Mouse (Mus musculus) embryonic facial prominence, embryonic 14.5 days (tissue): ENCODE measurements around the gene Synpo2l. TPM values are rescaled to one million over a fixed set of nuclear protein-coding genes. Genes with fewer than 3 reads are reported as not detected.
A peak's percentile ranks its signal among the peaks of the same experiment; 100 is the strongest.

Experiments
- ATAC-seq: fragments of 200-750 bp; cut with Nextera tagmentation; 2 replicates; pipeline ENCODE4 v1.8.0; 2017; ENCODE audit warnings: low read depth, moderate number of reproducible peaks, moderate TSS enrichment
- DNase-seq: peaks from one replicate; pipeline ENCODE4 v3.0.0-alpha.2; 2015; ENCODE audit warnings: low spot score
- H3K27ac ChIP-seq: fragments of 300-500 bp; sonication (generic); replicated peaks from 2 replicates; pipeline ENCODE4 v1.5.1; 2014; ENCODE audit warnings: low read depth, mild to moderate bottlenecking, low read length, moderate library complexity
- H3K27me3 ChIP-seq: fragments of 300-500 bp; sonication (generic); replicated peaks from 2 replicates; pipeline ENCODE4 v1.6.1; 2014; ENCODE audit warnings: low read length; ENCODE audit not compliant: control insufficient read depth, insufficient read depth
- H3K36me3 ChIP-seq: fragments of 300-500 bp; sonication (generic); 2 replicates; pipeline ENCODE4 v1.6.1; 2014; ENCODE audit warnings: low read length, mixed read lengths; ENCODE audit not compliant: control insufficient read depth, insufficient read depth
- H3K4me1 ChIP-seq: fragments of 300-500 bp; sonication (generic); 2 replicates; pipeline ENCODE4 v1.6.1; 2014; ENCODE audit warnings: antibody characterized with exemption, low read length; ENCODE audit not compliant: control insufficient read depth, insufficient read depth
- H3K4me2 ChIP-seq: fragments of 300-500 bp; sonication (generic); 2 replicates; pipeline ENCODE4 v1.6.1; 2014; ENCODE audit warnings: low read depth, mild to moderate bottlenecking, low read length, moderate library complexity, mixed read lengths
- H3K4me3 ChIP-seq: fragments of 300-500 bp; sonication (generic); 2 replicates; pipeline ENCODE4 v1.5.1; 2014; ENCODE audit warnings: low read depth, mild to moderate bottlenecking, low read length
- H3K9ac ChIP-seq: fragments of 300-500 bp; sonication (generic); 2 replicates; pipeline ENCODE4 v1.6.1; 2014; ENCODE audit warnings: low read depth, mild to moderate bottlenecking, low read length, moderate library complexity, mixed read lengths
- H3K9me3 ChIP-seq: fragments of 300-500 bp; sonication (generic); 2 replicates; pipeline ENCODE4 v1.6.1; 2016; ENCODE audit warnings: low read length; ENCODE audit not compliant: control insufficient read depth
- WGBS: fragments of 180-500 bp; shearing (Covaris S2); extraction: QIAGEN DNeasy Blood & Tissue Kit; methylation state at CpG from one replicate; pipeline ENCODE4 v1.1.7; 2014; 5-methylcytosine and 5-hydroxymethylcytosine counted together
- polyA plus RNA-seq: library from polyadenylated mRNA; unstranded; fragments of >200 nt; fragmentation: Nextera tagmentation; extraction: Ambion mirVana; gene quantifications from 2 replicates; pipeline ENCODE4 v1.2.1, GENCODE M21; 2014

The Synpo2l gene
- polyA plus RNA-seq, 1 experiment from 2014 or later: 52.2 TPM

GRCm38 (mm10) chr14:20701554-20701953 lies 33.4 kb upstream of the Synpo2l start:
- Histone ChIP-seq H3K4me1 (peaks cover 22% of the 10 kb centered on the region), H3K27ac (0 out of 2 replicates have a peak overlapping the region, but pooled peaks have one; percentile 29), H3K9ac (peak overlapping the region; percentile 92), H3K27me3 (no peaks in the 10 kb centered on the region), H3K4me3 (peak overlapping the region; percentile 85), H3K9me3 (no peaks in the 10 kb centered on the region), H3K36me3 (peaks cover 31% of the 10 kb centered on the region), H3K4me2 (peak overlapping the region; percentile 75)
- ATAC-seq (no peak), DNase-seq (no peak)
- 81% methylated on average over 8 of the region's 8 CpGs for WGBS

GRCm38 (mm10) chr14:20700362-20700761 lies 32.2 kb upstream of the Synpo2l start:
- H3K27ac ChIP-seq: no peak overlapping the region
- no peak for DNase-seq
- H3K36me3 ChIP-seq: peaks cover 30% of the 10 kb centered on the region
- H3K9ac ChIP-seq: no peak overlapping the region
- WGBS: 83% methylated on average over 3 of the region's 3 CpGs
- peaks cover 29% of the 10 kb centered on the region for H3K4me1 ChIP-seq
- no peak overlapping the region for H3K4me2 ChIP-seq
- no peaks in the 10 kb centered on the region for H3K9me3 ChIP-seq
- ATAC-seq: no peak
- H3K27me3 ChIP-seq: no peaks in the 10 kb centered on the region
- H3K4me3 ChIP-seq: no peak overlapping the region

- ATAC-seq: no peak
- 90% methylated on average over 2 of the region's 2 CpGs for WGBS
- Histone ChIP-seq H3K4me3 (no peak overlapping the region), H3K4me2 (no peak overlapping the region), H3K36me3 (peaks cover 36% of the 10 kb centered on the region), H3K9me3 (no peaks in the 10 kb centered on the region), H3K9ac (no peak overlapping the region), H3K4me1 (peaks cover 29% of the 10 kb centered on the region), H3K27me3 (no peaks in the 10 kb centered on the region), H3K27ac (no peak overlapping the region)
- DNase-seq: no peak
Observed at GRCm38 (mm10) chr14:20698515-20698914, 30.4 kb upstream of the Synpo2l start.

GRCm38 (mm10) chr14:20696986-20697385 lies 28.8 kb upstream of the Synpo2l start:
- no peaks in the 10 kb centered on the region for H3K9me3 ChIP-seq
- 14% methylated on average over 1 of the region's 1 CpGs for WGBS
- no peaks in the 10 kb centered on the region for H3K27me3 ChIP-seq
- H3K9ac ChIP-seq: peak overlapping the region; percentile 26; the same call in 1 of the 2 replicates
- no peak overlapping the region for H3K27ac ChIP-seq
- peaks cover 26% of the 10 kb centered on the region for H3K4me1 ChIP-seq
- peak overlapping the region; percentile 73 for H3K4me2 ChIP-seq
- H3K36me3 ChIP-seq: peaks cover 51% of the 10 kb centered on the region
- H3K4me3 ChIP-seq: peak overlapping the region; percentile 89
- peak; percentile 83 for DNase-seq
- ATAC-seq: no peak

GRCm38 (mm10) chr14:20695761-20696520 lies 27.8 kb upstream of the Synpo2l start:
- Histone ChIP-seq H3K9me3 (no peaks in the 10 kb centered on the region), H3K27ac (peak overlapping the region; percentile 97), H3K27me3 (no peaks in the 10 kb centered on the region), H3K9ac (peak overlapping the region; percentile 93), H3K4me3 (peak overlapping the region; percentile 89), H3K4me2 (peak overlapping the region; percentile 73), H3K36me3 (peaks cover 62% of the 10 kb centered on the region), H3K4me1 (peaks cover 19% of the 10 kb centered on the region)
- 14% methylated on average over 24 of the region's 27 CpGs for WGBS
- DNase-seq: no peak
- ATAC-seq: no peak

- DNase-seq (peak; percentile 95), ATAC-seq (peak; percentile 94)
- Histone ChIP-seq H3K36me3 (peaks cover 64% of the 10 kb centered on the region), H3K4me2 (peak within 1 kb of the TSS; percentile 73), H3K27me3 (no peaks in the 10 kb centered on the region), H3K9me3 (no peaks in the 10 kb centered on the region), H3K4me1 (peaks cover 19% of the 10 kb centered on the region), H3K4me3 (peak within 1 kb of the TSS; percentile 89), H3K27ac (peak within 1 kb of the TSS; percentile 97), H3K9ac (peak within 1 kb of the TSS; percentile 93)
- WGBS: 2% methylated on average over 39 of the region's 111 CpGs
Observed at GRCm38 (mm10) chr14:20694884-20695760, 27.0 kb upstream of the Synpo2l start, which contains the start of gene Fut11. Fut11 (plus strand) TSS chr14:20694968.

GRCm38 (mm10) chr14:20694185-20694883 lies 26.2 kb upstream of the Synpo2l start:
- no peaks in the 10 kb centered on the region for H3K9me3 ChIP-seq
- H3K4me3 ChIP-seq: peak overlapping the region; percentile 89
- ATAC-seq (no peak; the same call in 1 of the 2 replicates), DNase-seq (no peak)
- peaks cover 19% of the 10 kb centered on the region for H3K4me1 ChIP-seq
- H3K4me2 ChIP-seq: peak overlapping the region; percentile 73
- peak overlapping the region; percentile 93 for H3K9ac ChIP-seq
- no peaks in the 10 kb centered on the region for H3K27me3 ChIP-seq
- H3K27ac ChIP-seq: peak overlapping the region; percentile 97
- 46% methylated on average over 13 of the region's 13 CpGs for WGBS
- H3K36me3 ChIP-seq: peaks cover 64% of the 10 kb centered on the region

- H3K36me3 ChIP-seq: peaks cover 68% of the 10 kb centered on the region
- 93% methylated on average over 10 of the region's 10 CpGs for WGBS
Observed at GRCm38 (mm10) chr14:20693589-20694101, 25.5 kb upstream of the Synpo2l start.

More at GRCm38 (mm10) chr14:20693589-20694101, 25.5 kb upstream of the Synpo2l start:
- Histone ChIP-seq H3K9ac (0 out of 2 replicates have a peak overlapping the region, but pooled peaks have one; percentile 32), H3K4me1 (peaks cover 19% of the 10 kb centered on the region), H3K4me3 (no peak overlapping the region), H3K27ac (no peak overlapping the region), H3K4me2 (no peak overlapping the region), H3K27me3 (no peaks in the 10 kb centered on the region), H3K9me3 (no peaks in the 10 kb centered on the region)
- no peak for DNase-seq
- ATAC-seq: no peak
